Mouse (Mus musculus) 416B (cell line): Measurements from ENCODE around the gene Retsat.

ENCODE experiments used
- DNase-seq: peaks from one replicate; pipeline ENCODE4 v3.0.0; 2011; ENCODE audit warnings: low read depth

The Retsat gene

DNA sequence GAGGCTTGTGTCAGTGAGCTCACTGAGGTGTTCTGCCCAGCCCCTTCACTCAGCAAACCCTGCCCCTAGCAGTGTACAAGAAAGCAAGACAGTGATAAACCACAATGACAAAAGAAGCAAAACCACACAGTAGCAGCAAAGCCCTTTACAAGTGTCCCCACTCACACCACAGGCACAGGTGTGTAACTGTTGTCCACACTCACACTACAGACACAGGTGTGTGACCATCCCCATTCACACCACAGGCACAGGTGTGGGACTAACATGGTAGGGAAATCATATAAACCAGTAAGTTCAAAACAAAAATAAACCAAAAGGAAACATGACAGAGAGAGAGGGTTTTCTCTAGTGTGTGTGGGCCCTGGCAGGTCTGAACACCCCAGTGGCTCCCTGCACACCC, 10.0 kb upstream of the Retsat start:
- DNase-seq: no peak

DNA sequence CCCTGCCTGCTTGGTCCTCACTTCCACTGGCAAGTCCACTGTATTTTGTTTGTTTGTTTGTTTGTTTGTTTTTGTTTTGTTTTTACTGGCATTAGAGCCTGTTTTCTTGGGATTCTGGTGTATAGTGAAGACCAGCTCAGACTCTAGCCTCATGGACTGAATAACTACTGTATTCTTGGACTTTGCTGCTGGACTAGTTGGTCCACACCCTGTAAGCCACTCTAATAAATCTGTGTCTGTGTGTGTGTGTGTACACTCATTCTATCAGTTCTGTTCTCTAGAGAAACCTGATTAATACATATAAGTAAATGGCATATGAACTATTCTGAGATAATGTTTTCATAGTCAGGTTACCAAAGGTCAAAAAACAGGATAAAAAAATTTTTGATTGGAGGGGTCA, 8.2 kb upstream of the Retsat start:
- no peak for DNase-seq

DNA sequence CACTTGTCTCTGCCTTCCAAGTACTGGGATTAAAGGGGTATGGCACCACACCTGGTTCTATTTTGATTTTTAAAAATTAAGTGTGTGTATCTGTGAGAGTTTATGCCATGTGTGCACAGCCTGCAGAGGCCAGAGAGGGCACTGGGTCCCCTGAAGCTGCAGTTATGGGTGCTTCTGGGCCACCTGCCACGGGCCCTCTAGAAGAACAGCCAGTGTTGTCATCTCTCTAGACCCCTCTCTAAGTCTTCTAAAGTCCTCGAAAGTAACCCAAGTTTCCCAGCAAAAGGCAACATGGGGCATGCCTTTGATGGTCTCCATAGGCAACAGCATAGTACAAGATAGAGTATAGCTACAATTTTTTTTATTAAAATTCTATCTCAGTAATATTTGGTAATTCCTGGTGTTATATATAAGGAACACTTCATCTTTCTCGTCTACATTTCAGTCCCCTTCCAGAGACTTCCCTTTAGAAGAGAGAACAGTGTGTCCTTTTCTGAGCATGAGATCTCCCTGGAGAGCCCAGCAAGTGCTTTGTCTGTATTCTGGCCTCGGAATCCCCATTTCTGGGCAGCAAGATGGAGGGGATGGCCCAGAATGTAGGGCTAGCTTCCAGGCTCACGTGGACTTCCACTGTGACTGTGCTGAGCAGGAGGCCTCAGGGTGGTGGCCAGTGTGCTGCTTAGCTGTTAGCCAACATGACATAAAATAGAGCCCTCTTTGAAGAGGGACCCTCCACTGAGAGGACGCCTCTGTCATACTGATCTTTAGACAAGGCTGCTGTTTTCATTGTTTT, 5.1 kb upstream of the Retsat start:
- DNase-seq: no peak

GRCm38 (mm10) chr6:72593914-72594313, 4.4 kb upstream of the Retsat start:
- no peak for DNase-seq

- no peak for DNase-seq
Measured at GRCm38 (mm10) chr6:72597083-72597874, 996 bp upstream of the Retsat start.

DNA sequence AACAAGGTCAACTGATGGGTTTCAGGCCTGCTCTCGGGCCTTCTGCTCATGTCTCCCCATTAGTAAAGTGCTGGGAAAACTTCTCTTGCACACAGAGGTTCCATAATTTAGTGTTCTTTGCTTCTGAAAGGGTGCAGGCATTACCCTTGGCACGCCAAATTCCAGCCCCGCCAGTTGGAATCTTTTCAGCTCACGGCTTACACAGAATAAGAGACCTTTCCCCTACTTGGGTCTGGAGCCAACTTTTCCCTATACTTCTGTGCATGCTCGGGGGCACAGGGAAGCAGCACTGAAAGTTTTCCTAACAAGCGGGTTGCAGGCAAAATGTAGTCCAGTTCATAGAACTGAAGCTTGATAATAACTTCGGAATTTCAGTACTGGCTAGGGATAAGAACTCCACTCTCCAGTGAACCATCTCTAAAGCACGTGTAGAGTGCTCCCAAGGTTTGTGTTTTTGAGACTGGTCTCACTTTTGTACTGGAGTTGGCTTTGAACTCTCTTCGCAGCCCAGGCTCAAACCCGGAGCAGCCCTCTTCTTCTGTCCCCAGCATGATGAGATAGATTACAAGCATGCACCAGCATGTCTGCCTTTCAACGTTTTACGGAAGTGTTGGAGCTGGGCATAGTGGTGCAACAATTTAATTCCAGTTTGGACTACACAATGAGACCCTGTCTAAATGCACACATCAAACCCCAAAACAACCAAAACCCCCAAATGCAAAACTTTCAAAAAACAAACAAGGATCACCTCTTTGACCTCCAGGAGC, 699 bp downstream of the Retsat start:
- DNase-seq: peak; percentile 53

- no peak for DNase-seq
Measured at GRCm38 (mm10) chr6:72600216-72600615, 1.9 kb downstream of the Retsat start.

DNA sequence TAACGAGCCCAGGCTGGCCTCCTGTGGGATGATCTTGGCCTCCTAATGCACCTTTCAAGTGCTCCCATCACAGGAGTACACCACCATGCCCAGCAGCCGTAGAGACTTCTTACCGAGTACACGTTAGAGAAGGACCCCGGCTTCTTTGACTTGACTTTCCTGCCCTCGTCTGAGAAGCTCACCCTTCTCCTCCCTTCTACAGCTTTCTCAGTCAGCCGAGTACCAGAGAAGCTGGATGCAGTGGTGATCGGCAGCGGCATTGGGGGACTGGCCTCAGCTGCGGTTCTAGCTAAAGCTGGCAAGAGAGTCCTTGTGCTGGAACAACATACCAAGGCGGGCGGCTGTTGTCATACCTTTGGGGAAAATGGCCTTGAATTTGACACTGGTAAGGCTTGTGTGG, 2.5 kb downstream of the Retsat start:
- DNase-seq: no peak

GRCm38 (mm10) chr6:72601732-72602131, 3.5 kb downstream of the Retsat start:
- DNase-seq: peak; percentile 91

DNA sequence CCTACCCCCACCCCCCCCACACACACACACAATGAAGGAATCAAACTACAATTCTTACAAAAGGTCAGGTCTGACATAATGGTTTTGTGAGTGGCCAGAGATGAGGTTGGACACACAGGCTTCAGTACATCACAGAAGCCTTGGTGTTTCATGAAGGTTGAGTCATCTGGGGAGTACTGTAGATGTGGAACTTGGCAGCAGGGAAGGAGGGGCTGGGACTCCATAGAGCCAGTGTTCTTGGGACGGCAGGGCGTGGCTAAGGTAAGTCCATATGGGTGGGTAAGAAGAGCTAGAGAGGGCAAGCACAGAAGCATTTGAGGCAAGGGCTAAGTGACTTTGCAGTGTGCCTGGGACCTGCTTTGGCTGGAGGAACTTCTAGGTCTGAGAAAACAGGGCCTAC, 5.8 kb downstream of the Retsat start:
- DNase-seq: no peak

DNA sequence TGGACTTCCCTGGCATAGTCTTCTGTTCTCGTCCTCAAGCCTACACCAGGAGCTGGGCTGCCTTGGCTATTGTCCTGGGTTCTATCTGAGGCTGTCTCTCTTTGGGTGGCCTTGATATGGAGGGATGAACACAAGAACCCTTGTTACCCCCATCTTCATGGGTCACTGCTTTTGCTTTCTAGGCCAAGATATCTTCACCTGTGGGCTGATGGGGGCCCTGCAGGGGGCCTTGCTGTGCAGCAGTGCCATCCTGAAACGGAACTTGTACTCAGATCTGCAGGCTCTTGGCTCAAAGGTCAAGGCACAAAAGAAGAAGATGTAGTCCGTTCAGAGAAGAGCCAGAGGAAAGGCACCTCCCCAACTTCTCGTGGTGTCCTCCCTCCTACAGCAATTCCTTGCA, 8.8 kb downstream of the Retsat start:
- DNase-seq: no peak

GRCm38 (mm10) chr6:72607676-72608075, 9.4 kb downstream of the Retsat start:
- no peak for DNase-seq

- DNase-seq: no peak
Measured at GRCm38 (mm10) chr6:72608662-72609184, 10.4 kb downstream of the Retsat start.

- DNase-seq: no peak
Measured at GRCm38 (mm10) chr6:72610261-72610660, 12.0 kb downstream of the Retsat start.

GRCm38 (mm10) chr6:72615151-72615550, 16.9 kb downstream of the Retsat start:
- DNase-seq: peak; percentile 41

- DNase-seq: no peak
Measured at GRCm38 (mm10) chr6:72615561-72616375, 17.5 kb downstream of the Retsat start.

GRCm38 (mm10) chr6:72616643-72617288, 18.5 kb downstream of the Retsat start, which contains the start of gene Tgoln1:
Gene Tgoln1, minus strand, starts transcription at chr6:72617000.
- peak; percentile 94 for DNase-seq

- DNase-seq: no peak
Measured at GRCm38 (mm10) chr6:72619734-72620532, 21.7 kb downstream of the Retsat start.

DNA sequence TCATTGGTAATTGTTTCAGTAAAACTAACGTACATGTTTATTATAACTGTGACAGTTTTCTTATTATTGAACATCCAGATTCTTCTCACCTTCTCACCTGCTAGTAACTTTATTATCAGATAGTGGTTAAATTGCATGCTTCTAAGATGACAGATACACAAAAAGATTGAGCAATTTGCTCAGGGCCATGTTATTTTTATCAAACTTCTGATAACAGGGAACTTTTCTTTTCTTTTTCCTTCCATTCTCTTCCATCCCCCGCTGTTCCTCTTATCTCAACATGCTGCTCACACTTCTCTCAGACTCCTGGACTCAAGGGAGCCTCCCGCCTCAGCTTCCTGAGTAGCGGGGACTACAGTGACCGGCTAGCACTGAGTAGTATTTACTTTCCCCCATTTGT, 22.6 kb downstream of the Retsat start:
- no peak for DNase-seq

DNA sequence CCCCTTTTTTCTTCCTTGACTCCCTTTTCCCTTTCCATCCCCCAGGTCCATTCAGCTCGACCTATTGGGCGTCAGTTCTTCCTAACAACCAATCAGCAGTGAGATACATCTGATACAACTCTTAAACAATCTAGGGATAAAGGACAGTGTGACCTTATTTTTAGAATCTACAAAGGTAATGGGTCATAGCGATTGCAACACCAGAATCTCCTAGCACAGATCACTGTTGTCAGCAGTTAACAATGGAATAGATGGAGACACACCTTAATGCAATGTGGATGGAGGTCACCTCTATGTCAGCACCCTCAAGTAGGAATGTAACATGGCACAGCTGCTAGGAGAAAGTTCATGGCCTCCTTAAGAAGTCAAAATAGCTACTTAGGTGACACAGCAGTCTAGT, 24.6 kb downstream of the Retsat start:
- DNase-seq: no peak
